Mouse (Mus musculus): ENCODE results near the gene Fpr3. TPM values are rescaled to one million over a fixed set of nuclear protein-coding genes. Genes with fewer than 3 reads are reported as not detected.
A peak's percentile ranks its signal among the peaks of the same experiment; 100 is the strongest.
"Not testable (repeated sequence)": the region's sequence is repeated elsewhere in the genome, so short reads cannot be mapped to it uniquely, and the experiment has no call there.

Gene Fpr3
- total RNA-seq (2021): not detected
- long read RNA-seq, experiment 1: 0 reads
- long read RNA-seq, experiment 2: 0 reads

DNA sequence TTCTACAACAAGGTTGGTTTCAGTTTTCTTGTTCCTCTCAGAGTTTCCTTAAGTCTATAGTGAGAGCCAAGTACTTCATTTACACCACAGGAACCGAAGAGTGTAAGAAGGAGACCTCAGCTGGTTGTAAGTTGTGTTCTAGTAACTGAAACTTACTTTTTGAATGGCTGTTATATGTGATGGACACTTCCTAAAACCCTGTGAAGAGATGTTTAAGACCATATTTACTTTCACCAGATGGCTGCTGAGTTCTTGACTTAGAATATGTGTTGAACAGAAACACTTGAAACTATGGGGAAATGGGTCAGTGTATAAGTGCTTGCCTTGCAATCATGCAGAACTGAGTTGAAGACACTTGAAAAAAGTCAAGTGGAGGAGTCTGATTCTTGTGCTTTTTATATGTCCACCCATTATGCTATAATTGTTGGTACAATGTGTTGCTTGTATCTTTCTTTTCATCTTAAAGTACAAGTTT is at the start of gene Fpr3, which contains the start of gene Fpr2:
TSS of gene Fpr3 (plus strand) at position 79 of the 475 bp plus-strand sequence.
TSS of gene Fpr2 (plus strand) at position 51 of the 475 bp plus-strand sequence.
- intact Hi-C loops (cut with DNase I): no loop called here
- no peak for DNase-seq (ENCODE audit: low spot score in 2 of 2)

DNA sequence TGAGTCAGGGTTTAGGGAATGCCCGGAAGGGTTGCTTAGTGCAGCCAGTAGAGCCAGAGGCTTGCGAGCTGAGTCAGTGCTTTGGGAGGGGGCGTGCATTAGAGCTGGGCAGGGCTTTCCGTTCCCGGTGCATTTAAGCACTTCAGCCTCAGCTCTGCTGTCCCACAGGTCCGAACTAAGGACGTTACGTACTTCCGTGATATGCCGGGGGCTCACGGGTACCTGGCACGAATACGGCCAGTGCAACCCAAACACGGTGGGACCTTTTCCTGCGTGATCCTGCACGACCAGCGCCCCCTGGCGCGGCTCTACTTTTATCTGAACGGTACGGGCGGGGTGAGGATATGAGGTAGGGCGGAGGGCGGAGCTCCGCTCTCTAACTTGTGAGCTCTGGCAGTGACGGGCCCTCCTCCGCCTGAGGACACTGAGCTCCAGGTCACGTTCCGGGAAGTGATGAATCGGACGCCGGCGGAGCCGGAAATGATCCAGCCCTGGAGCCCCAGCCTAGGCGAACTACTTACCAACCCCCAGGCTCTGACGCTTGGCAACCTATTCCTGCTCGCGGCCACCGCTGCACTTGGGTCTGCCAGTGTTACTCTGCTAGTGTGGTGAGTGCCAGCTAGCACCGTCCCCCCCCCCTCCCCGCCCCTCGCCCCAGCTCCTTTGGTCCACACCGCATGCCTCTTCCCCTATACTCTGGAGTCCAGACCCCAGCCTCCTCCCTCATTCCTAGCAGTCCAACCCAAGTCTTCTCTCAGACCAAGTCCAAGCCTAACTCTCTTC is 49.5 kb upstream of the Fpr3 start:
- intact Hi-C loops (cut with DNase I): no loop called here
- peak; percentile 96 for DNase-seq (ENCODE audit: low spot score in 2 of 2)

DNA sequence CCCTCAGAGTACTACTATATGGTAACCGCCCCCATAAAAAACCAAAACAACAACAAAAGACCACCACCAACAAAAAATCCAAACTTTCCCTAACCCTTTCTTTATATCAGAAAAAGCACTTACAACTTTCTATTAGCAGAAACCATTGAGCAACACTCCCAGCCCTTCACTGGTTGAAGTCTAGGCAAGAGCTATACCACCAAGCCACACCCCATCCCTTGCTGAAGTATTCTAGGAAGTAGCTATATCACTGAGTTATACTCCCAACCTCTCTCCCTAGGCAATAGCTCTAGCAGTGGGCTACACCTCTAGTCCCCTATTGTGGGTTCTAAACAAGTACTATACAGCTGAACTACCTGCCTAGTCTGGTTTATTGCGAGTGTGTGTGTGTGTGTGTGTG is 48.4 kb upstream of the Fpr3 start:
- no peak for DNase-seq (ENCODE audit: low spot score in 2 of 2)
- intact Hi-C loops (cut with DNase I): no loop called here

DNA sequence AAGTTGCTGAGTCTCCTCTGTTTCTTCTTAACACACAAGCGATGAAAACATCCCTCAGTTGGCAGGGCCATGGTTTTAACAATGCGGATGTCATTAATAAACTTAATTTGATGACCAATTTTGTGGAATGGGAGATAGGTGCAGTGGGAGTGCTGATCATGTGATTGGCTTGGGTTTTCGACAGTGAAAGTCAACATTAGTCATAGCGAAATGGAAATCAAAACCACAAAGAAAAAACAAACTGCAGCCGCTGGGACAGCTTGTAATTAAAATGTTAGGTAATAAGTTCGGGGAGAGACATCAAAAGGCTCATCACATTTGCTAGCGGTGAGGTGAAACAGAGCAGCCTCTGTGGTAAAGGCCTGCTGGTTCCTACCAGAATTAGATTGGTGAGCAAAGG is 46.9 kb upstream of the Fpr3 start:
- DNase-seq (ENCODE audit: low spot score in 2 of 2): no peak
- intact Hi-C loops (cut with DNase I): no loop called here

DNA sequence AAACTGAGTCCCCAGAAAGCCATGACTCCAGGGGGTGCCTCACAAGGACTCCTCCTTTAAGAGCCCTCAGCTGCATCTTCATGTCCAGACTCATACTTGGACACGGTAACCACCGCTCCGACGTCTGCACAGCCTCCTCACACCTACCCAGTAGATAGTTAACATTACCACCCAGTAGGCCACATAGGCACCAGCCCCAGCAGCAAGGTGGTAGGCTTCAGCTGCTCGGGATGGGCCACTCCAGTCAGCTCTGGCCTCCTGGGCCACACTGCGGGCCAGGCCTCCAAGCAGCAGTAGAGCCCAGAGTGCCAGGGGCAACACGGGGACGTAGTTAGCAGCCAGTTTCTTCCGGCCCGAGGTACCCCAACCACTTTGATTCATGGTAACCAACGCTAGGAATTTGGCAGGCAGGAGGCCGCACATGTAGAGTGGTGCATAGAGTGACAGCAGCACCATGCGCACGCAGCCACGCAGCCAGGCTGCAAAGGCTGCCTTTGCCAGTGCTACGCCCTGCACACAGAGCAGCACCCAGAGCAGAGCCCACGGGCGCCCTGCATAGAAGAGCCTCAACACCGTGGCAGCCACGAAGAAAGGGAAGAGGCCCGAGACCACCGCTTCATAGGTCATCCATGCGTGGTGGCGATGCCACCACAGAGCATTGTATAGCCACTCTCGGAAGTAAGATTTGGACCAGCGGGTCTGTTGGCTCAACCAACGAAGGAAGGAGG is 44.0 kb upstream of the Fpr3 start:
- DNase-seq (ENCODE audit: low spot score in 2 of 2): no peak
- intact Hi-C loops (cut with DNase I): no loop called here

DNA sequence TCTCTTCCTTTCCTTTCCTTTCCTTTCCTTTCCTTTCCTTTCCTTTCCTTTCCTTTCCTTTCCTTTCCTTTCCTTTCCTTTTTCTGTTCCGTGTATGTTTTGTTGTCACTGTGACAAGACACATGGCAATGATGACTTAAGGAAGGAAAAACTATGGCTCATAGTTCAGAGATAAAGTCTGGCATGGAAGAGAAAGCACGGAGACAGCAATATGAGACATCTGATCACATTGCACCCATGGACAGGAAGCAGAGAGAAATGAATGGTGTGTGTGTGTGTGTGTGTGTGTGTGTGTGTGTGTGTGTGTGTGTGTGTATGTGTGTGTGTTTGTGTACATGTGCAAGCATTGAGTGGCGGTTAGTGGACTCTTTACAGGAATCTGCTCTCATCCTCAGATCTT is 43.0 kb upstream of the Fpr3 start:
- intact Hi-C loops (cut with DNase I): not testable (repeated sequence)

DNA sequence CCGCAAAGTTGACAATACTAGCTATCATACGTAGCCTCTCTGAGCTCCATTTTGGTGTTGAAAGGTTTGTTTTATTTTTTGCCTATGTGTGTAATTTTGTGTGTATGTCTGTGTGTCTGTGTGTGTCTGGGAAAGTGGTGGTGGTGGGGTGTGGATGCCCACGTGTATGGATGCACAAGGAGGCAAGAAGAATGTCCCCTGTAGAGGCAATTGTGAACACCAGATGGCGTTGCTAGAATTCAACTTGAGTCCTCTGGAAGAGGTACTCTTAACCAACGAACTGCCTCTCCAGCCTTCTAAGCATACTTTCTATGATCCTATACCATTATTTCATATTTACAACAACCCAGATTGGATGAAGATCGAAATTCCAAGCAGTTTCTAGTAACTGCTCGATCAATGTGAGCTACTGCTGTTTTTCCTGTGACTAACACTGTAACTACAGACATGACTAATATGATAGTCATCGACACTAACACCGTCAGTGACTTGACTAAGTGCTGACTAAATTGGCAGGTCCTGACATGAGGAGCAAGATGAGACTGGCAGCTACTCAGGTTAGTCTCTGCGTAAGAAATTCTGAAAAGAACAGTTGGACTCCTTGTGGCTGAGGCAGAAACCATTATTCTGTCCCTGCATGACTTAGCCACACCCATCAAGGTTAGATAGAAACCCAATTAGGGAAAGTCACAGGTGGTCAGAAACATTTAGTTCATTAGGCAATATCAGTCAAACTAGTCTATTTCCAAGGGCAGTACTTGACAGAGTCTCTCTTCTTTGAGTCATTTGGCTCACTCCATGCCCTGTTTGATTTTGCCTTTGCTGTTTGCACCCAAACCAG is 42.2 kb upstream of the Fpr3 start:
- intact Hi-C loops (cut with DNase I): no loop called here
- DNase-seq (ENCODE audit: low spot score in 2 of 2): peak; percentile 47 to 69

More for the DNA sequence above, 43.0 kb upstream of the Fpr3 start:
- DNase-seq (ENCODE audit: low spot score in 2 of 2): not testable (repeated sequence)

DNA sequence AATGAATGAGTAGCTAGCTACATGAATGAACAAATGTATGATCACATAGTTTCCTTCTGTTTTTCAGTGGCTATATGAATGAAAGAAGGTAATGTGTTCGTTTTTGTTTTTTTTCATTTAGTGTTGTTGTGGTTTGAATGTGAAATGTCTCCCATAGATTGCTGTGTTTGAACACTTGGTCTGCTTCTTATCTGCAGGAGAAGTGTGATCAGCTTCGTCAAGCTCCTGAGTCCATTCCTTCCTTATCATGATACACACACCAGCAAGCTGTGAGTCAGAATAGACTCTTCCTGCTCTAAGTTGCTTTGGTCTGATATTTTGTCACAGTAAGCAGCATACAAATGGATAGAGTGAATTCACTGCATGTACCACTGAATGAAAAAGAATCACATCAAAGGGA is 38.7 kb upstream of the Fpr3 start:
- intact Hi-C loops (cut with DNase I): no loop called here
- no peak for DNase-seq (ENCODE audit: low spot score in 2 of 2)

DNA sequence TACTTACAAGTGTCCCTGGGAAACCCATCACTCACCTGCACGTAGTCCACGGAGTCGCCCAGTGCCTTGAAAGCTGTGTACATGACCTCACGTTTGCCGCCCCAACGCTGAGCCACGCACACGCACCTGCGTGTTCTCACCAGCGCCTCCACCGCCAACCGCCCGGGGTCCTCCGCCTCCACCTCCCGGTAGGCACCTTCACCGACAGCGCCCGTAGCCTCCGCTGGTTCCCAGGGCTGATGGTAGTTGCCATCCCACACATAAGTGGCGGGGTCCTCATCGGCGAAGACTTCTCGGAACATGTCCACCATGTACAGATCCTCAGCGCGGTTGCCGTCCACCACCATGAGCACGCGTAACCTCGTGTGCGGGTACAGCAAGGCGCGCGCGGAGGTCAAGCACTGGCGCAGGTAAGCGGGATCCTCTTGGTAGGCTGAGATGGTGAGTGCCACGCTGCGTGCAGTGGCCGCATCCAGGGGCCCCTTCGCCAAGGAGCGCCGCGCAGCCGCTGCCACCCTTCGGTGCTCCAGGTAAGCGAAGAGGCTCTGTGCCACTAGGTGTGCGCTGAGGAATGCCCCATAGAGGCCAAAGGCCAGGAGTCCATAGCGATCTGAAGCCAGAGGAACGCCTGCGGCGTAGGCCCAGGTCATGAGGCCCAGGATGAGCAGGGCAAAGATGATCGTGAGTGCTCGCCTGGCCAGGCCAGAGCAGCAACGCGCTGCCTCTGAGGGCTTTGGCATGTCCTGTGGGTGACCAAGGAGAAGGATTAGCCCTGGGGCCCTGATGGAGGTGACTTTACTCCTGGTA is 37.5 kb upstream of the Fpr3 start:
- intact Hi-C loops (cut with DNase I): no loop called here
- DNase-seq (ENCODE audit: low spot score in 2 of 2): peak in 1 of 2 experiments; percentile 30

DNA sequence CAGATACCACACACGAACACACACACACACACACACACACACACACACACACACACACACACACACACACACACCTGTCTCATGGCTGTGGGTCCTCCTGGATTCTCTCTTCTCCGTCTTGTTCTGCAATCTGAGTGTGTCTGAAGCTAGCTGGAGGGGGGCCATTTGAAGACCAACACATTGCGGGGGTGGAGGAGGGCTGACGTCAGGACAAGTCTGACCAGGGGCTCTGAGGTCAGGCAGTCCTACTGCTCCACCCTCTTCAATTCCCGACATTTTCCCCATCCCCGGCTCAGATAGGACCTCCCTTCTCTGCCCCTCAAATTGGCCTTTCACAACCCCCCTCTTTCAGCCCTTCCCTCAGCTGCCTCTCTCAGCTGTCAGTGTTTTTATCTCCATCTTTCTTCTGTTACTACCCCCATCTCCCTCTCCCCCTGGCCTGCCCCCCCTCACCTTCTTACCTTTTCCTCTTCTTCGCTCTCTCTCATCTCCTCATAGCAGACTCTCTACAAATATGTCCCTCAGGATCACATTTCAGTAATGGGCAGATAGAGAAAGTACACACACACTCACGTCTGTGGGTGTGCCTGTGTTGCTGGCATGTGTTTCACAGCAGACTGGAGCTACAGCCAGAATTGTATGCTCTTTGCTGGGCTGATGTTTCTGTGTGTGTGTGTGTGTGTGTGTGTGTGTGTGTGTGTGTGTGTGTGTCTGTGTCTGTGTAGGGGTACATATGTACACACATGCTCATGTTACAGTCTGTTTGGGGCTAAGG is 32.4 kb upstream of the Fpr3 start, which contains the start of gene Has1:
TSS of gene Has1 (minus strand) at position 142 of the 775 bp plus-strand sequence.
- DNase-seq (ENCODE audit: low spot score in 2 of 2): no peak
- intact Hi-C loops (cut with DNase I): no loop called here

DNA sequence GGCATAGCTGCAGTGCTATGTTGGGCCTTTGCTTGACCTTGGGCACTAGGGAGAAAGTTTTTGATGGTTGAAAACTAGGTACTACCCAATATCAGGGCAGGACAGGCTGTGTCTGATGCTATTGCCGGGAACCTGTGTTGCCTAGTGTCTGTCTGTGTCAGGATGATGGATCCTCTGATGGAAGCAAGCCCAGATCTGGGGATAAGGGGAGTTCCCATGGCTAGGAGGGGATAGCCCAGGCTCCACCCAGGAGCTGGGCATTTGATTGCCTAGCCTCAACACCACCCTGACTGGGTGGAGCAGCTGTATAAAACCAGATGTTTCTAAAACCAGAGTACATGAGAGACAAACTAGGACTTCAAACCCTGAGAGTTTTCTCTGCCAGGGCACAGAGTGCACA is 31.0 kb upstream of the Fpr3 start:
- no peak for DNase-seq (ENCODE audit: low spot score in 2 of 2)
- intact Hi-C loops (cut with DNase I): no loop called here

DNA sequence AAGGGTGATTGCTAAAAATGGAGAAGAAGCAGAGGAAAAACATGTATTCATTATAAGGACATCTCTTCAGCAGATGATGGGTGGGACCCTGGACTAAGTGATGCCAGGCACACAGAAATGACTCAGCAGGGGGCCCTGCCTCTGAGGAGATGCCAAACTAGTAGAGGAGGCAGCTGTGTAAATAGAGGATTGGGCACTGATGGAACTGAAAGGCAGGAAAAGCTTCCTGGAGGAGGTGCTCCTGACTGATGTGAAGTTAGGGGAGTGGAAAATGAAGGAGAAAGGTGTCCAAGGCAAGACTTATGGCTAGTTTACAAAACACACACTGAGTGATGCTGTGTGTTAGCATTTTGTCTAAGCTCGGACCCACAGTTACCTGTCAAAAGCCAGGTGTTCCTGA is 30.2 kb upstream of the Fpr3 start:
- no peak for DNase-seq (ENCODE audit: low spot score in 2 of 2)
- intact Hi-C loops (cut with DNase I): no loop called here

DNA sequence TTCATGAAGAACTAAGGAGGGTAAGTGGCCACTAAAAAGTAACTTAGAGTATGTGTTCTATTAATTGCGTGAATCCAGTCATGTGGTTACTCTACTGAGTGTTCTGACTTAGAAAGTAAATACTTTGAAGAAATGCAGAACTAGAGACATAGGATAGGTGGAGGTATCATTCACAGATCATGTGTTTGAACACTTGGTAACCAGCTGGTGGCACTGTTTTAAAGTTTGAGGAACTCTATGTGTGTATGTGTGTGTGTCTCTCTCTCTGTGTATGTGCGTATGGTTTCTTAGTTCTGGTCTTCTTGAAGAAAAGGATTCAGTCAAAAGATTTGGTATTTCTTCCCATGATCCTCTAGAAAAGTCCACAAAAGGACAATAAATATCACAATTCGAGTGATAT is 27.5 kb upstream of the Fpr3 start:
- intact Hi-C loops (cut with DNase I): no loop called here

DNA sequence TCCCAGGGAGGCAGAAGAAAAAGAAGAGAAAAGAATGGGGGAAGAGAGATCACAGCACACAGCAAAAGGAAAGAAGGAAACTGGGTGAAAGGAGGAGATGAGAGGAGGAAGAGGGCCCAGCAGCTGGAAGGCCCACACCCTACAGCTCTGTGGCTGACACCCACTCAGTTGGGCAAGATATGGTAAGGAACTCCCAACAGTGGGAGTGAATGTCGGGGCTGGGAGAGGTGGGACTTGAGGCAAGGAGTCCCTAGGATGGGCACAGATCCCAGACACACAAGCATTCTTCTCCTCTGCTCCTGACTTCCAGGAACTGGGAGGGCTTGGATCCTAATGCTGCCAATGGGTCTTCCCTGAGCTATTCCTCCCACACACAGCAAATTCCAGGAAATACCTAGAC is 25.3 kb upstream of the Fpr3 start:
- intact Hi-C loops (cut with DNase I): no loop called here
- no peak for DNase-seq (ENCODE audit: low spot score in 2 of 2)

More for the DNA sequence above, 27.5 kb upstream of the Fpr3 start:
- no peak for DNase-seq (ENCODE audit: low spot score in 2 of 2)

DNA sequence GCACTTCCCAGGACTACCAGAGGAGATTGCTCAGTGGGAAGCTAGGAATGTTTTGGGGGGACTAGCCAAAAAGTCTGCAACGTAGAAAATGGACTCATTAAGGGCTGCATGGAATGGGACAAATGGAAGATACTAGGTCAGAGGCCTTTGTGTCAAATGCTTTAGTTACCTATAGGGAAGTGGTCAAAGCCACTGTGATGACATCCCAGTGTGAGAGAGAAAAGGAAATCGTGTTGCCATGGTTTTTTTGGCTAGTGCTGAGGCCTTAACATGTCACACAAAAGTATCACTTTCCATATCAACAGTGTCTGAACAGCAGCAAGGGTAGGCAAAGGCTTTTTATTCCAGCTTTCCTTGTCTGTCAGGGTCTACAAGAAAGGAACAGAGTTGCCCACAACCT is 22.5 kb upstream of the Fpr3 start:
- intact Hi-C loops (cut with DNase I): no loop called here
- no peak for DNase-seq (ENCODE audit: low spot score in 2 of 2)

DNA sequence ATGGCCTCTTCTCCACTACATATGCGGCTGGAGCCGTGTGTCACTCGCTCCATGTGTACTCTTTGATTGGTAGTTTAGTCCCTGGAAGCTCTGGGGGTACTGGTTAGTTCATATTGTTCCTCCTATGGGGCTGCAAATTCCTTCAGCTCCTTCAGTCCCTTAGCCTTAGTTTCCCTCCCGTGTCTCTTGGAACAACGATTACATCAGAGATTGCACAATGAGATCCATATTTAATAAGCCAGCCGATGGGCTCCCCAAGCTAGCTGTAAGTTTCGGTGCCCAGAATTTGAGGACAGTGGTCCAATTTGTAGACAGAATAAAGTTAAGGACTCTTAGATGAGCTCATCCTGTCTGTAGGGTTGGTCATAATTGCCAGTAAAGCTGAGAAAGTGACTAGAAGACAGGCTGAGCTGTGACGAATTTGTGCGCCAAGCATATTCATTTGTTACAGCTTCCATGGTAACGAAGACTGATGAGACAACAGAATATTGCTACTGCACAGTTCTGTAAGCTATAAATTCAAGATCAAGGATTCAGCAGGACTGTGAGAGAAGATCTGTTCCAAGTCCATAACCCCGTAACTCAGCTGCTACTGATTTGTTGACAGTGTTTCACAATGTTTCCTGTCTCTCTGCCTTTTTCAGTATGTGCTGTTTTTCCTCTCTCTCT is 20.7 kb upstream of the Fpr3 start:
- DNase-seq (ENCODE audit: low spot score in 2 of 2): peak; percentile 26 to 51
- intact Hi-C loops (cut with DNase I): no loop called here

DNA sequence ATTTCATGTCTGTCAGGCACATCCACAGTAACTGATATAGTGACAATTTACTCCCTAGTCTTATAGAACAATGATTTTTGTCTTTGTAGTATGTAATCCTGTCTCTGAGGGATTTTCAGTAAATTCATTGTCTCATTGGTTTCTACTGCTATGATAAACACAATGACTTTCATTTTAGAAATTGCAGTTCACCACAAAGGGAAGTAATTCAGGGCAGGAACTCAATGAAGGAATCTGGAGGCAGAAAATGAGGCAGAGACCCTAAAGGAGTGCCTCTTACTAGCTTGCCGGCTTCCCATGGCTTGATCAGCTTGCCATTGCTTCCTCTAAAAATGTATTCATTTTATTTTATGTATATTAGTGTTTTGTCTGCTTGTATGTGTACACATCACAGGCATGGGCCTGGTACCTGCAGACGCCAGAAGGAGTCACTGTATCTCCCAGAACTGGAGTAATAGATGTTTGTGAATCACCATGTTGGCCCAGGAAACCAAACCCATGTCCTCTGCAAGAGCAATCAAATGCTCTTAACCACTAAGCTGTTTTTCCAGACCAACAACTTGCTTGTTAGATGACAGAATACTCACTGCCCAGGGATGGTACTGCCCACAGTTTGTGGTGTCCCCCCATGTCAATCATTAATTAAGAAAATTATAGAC is 16.6 kb upstream of the Fpr3 start:
- intact Hi-C loops (cut with DNase I): no loop called here
- no peak for DNase-seq (ENCODE audit: low spot score in 2 of 2)
